Mouse (Mus musculus): Measurements from ENCODE around the gene Slc7a6.

Slc7a6 gene

DNA sequence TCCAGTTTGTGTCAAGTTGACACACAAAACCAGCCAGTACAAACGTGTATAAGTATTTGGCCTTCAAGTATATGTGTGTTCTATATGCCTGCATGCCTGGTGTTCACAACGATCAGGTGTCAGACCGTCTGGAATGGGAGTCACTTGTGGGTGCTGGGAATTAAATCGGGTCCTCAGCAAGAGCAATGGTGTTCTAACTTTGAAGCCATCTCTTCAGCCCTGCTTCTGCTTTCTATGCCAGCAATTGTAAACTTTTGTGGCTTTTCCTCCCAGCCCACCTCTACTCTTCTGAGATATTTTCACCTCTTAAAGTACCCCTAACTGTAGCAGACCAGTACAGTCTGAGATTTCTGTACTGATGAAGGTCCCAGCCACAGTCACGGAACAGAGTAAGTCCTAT is 28.5 kb upstream of the Slc7a6 start:
- no peak for DNase-seq (ENCODE audit: low spot score in 2 of 2)

DNA sequence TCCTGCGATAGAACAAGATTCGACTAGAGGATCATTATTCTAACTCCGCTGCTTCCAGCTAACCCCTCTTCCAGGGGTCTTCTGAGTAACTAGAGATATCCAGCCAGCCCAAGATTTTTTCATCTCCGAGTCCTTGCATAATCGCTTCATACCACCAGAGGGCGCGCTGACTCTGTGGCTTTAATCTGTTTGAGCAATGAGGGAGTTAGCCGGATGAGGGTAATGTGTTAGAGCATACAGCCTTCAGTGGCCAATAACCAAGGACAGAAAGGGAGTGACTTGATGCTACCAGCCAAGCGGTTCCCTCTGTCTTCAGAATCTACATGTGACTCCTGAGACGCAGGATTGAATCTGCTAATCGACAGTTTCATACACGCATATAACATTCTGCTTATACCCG is 27.9 kb upstream of the Slc7a6 start:
- DNase-seq (ENCODE audit: low spot score in 2 of 2) = peak; percentile 46 to 90

DNA sequence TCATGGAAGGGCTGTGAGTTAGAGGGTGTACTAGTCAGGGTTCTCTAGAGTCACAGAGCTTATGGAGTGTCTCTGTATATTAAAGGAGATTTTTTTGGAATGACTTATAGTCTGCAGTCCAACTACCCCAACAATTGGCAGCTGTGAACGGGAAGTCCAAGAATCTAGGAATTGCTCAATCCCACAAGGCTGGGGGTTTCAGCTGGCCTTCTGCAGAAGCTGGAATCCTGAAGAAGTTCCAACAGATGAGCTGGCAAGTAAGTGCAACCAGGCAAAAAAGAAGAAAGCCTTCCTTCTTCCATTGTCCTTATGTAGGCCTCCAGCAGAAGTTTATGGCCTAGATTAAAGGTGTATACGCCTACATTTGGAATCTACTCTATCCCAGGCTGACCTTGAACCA is 23.3 kb upstream of the Slc7a6 start:
- DNase-seq (ENCODE audit: low spot score in 2 of 2) = no peak

DNA sequence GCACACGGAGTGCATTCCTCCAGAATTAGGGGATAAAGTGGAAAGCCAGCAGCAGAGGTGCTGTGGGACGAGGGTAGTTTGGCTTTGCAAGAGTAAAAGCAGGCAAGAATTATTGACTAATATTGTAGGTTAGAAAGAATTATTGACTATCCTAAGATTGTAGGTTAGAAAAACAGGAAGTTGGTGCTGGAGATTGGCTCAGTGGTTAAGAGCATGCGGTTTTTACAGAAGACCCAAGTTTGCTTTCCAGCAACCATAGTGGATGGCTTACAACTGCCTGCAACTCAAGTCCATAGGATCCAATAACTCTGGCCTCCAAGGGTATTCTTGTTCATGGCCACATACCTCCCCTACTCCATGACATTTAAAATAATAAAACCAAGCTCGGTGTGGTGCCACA is 22.6 kb upstream of the Slc7a6 start:
- no peak for DNase-seq (ENCODE audit: low spot score in 2 of 2)

DNA sequence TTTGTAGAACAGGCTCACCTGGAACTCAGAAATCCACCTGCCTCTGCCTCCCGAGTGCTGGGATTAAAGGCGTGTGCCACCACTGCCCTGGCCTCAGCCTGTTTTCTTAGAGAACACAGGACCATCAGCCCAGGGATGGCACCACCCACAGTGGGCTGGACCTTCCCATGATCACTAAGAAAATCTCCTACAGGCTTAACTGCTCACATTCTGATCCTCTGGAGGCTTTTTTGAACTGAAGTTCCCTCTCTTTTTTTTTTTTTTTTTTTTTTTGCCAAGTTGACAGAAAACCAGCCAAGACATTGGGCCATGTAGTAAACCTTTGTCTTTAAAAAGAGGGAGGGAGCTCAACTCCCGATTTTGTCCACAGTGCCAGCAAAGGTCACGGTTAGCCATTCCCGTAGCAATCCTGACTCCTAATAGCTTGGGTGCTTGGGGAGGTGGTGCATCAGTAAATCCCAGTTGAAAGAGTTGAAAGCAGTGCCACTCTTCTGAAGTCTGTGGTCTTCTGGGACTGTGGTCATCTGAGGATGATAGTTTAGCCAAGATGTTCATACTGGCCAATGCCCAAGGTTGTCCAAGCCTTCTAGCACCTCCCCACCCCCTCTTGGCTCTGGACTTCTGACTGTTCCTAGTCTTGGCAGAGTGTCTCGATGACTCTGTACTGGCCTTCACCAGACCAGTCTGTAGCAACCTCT is 20.6 kb upstream of the Slc7a6 start:
- DNase-seq (ENCODE audit: low spot score in 2 of 2) = no peak

DNA sequence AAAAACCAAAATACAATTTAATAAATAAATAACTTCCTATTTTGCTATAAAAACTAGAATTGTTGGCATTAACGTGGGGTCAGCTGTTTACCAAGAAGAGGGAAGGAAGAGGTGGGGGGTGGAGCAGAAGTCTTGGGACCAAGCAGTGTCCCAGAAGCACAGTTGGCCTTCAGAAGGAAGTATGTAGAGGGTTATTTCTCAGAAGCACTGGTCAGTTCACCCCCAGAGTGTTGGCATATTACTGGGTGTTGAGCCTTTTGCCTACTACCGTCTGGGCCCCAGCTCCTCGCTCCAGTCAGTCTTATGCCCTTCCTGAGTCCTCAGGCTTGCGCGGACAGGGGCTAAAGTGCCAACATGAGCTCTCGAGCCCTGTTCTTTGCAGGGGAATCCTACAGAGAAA is 19.6 kb upstream of the Slc7a6 start:
- DNase-seq (ENCODE audit: low spot score in 2 of 2) = no peak

DNA sequence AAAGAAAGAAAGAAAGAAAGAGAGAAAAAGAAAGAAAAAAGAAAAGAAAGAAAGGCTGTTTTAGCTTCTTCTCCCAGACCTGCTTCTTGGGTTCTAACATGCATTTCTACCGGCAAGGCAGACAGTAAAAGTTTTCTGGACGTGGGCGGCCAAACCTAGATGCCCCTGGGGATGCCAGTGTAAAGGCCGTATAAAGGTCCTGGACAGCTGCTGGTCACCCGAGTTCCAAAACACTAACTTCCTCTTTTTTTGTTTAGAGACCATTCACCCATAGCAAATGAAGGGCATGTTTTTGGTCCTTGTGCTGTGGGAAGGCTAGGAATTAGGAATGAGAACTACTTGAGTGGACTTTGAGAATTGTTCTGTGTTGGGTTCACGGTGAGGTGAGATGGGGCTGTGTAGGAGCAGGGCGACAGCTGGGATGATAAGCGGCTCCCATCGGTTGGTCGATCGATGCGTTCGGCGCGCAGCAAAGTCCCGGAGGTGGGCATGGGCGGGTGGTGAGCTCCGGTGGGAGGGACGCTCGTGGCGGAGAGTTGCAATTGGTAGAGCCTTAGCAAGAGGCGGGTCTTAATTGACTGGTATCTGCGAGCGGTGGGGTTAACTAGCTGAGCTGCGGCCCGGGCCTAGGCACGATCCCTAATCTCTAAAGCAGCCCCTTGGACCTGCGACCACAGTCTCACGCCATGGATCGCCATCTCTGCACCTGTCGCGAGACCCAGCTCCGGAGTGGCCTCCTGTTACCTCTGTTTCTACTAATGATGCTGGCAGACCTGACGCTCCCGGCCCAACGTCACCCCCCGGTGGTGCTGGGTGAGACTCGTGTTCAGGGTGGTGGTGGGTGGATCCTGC is 18.6 kb upstream of the Slc7a6 start, which contains the start of gene Pla2g15:
Gene Pla2g15 (plus strand): TSS at position 599 of the 852 bp plus-strand sequence.
- peak; percentile 85 to 95 for DNase-seq (ENCODE audit: low spot score in 2 of 2)

DNA sequence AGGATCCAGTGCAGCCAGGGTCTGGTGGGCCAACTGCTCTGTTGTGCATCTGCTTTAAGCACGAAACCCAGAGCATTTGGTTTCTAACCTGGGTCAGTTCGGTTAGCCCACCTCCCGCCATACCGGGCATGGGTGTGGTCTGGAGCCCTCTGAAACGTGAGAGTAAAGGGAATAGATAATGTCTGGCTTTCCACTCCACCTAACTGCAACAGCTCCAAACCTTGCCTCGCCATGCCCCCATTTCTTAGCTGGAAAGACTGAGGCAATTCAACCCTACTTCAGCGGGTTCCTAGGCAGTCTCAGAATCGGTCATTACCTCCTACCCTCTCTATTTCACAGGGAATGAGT is 18.0 kb upstream of the Slc7a6 start:
- no peak for DNase-seq (ENCODE audit: low spot score in 2 of 2)

DNA sequence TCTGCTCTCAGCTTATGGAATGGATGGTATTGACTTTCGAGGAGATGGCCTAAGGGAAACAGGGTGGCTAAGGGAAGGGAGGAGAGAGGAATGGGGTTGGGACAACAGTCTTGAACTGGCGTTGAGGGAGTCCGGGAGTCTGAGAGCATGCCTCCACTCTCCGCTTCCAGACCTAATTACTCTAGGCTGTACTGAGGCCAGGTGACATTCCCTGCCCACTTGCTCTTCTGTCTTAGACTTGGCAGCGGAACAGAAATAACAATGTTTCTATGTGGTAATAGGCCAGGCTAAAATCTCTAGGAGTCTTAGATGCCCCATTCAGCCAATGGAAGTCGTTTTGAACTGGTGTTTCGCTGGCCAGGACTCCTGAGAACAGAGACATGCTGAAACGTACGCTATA is 17.6 kb upstream of the Slc7a6 start:
- DNase-seq (ENCODE audit: low spot score in 2 of 2) = no peak

DNA sequence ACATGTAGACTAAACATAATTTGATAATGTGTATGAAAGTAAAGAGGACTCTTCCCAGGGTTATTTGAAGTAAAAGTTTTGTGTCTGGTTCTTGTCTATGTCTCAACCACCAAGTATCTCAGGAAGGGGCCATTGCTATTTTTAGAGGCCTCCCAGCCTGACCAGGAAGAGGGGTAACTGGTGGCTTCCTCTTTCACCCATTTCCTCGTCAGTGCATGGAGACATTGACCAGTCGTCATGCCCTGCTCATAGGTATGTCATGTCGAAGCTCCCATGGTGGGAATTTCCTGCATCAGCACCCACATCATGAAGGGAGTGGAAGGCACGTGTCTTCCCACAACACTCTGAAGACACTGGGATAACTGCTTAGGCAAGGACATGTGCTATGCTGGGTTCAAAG is 15.8 kb upstream of the Slc7a6 start:
- no peak for DNase-seq (ENCODE audit: low spot score in 2 of 2)

DNA sequence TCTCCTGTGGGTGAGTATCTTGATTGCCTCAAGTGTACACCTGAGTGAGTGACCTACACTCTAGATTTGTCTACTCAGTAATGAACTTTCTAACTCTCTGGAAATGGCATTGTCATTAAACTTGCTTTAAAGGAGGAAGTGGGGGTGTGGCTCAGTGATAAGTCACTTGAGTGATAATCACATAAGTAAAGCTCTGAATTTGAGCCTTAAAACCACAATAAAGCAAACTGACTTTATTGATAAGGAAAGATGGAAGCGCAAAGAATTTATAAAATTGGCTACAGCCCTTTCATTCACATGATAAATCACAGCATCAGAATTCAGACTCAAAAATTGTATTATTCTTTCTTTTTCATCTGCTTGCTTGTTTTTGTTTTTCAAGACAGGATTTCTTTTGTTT is 11.2 kb upstream of the Slc7a6 start:
- DNase-seq (ENCODE audit: low spot score in 2 of 2) = no peak

DNA sequence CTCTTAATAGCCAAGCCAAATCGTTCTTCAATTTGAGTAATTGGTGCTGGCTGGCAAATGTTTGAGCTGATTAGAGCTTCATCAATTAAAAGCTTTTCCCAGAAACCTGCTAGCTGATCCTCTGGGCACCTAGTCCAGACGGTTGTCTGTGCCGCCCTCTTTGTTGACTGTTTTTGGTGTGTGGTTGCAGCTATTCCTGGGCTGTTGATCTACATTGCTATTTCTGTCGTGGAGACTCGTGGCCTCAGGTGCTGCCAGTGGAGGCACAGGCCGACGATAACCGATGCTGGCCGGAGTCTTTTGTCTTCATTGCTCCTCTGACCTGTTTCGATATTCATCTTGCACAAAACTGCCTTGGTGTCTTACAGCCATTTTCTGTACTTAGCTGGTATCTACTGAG is 10.3 kb upstream of the Slc7a6 start:
- no peak for DNase-seq (ENCODE audit: low spot score in 2 of 2)

DNA sequence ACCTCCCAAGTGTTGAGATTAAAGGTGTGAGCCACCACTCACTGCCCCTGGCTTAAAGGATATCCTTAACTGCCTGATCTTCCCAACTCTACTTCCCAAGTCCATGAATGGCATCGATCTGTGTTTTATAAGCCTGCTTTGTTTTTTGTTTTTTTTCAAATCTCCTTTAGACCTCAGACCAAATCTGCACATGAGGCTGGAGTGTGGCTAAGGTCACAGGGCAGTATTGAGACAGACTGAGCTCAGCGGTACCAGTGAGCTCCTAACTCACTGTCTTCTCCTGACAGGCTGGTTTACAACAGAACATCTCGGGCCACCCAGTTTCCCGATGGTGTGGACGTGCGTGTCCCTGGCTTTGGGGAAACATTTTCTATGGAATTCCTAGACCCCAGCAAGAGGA is 8.8 kb upstream of the Slc7a6 start:
- DNase-seq (ENCODE audit: low spot score in 2 of 2) = no peak

DNA sequence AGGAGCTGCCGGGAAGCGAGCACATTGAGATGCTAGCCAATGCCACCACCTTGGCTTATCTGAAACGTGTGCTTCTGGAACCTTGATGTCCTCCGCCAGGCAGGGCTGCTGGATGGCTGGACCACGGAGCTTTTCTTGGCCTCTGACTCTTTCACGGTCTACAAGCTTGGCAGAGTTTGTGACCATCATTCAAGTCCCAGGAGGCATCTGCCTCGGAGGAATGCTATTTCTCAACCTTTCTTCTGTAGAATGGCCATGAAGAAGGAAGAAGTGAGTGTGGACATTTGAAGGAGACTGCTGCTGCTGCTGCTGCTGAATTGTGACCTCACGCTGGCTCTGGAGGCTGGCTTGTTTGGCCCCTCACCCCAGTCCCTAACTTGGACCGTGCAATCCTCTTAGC is 5.4 kb upstream of the Slc7a6 start:
- DNase-seq (ENCODE audit: low spot score in 2 of 2) = no peak

DNA sequence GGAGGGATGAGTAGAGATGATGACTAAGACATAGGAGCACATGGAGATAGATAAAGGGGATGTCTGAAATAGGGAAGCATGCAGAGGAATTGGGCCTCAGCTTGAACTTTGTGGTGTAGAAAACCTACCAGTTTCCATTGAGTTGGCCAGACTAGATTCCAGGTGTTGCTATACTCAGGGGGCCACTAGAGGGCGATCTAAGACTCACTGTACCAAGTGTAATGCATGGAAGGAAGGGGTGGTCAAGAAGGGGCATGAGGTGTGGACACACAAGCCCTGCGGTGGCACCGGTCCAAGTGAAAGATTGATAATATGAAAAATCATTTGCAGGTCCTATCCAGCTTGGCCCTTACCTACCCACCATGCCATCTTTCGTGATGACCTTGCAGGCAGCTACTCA is 3.2 kb upstream of the Slc7a6 start:
- DNase-seq (ENCODE audit: low spot score in 2 of 2) = peak in 1 of 2 experiments; percentile 84

DNA sequence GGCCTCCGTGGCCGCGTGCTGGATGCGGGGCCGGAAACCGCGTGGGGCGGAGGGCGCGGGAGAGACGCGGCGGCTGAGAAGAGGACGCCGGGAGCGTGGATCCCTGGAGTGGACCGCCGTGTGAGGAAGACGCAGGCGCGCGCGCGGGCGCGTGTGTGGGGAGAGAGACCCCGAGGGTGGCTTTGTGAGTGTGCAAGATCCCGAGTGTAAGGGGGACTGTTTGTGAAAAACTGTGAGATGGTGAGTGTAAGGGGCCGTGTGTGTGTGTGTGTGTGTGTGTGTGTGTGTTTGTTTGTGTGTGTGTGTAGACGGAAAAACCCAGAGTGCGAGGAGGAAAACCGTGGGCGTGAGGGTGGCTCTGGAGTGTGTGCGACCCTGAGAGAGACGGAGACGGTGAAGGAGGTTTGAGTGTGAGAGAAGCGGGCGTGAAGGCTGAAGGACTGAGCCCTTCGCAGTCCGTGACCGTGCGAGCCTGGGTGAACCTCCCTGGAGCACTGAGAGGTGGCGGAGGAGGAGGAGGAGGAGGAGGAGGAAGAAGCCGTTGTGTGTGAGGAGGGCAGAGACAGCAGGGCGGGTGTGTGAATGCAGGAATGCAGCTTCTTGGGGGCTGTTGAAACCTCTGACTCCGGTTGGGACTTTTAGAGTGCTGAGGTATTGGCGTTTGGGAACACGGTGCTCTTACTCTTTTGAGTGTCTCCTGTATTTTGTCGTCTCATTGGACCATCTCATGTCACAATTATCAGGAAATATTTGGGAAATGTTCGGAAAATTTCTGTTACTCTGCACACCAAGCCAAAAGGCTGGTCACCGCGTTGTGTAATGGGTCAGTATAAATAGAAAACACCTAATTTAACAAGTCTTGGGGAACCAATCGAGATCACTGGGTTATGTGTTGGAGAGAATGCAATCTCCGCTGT is 618 bp downstream of the Slc7a6 start:
- DNase-seq (ENCODE audit: low spot score in 2 of 2) = no peak

DNA sequence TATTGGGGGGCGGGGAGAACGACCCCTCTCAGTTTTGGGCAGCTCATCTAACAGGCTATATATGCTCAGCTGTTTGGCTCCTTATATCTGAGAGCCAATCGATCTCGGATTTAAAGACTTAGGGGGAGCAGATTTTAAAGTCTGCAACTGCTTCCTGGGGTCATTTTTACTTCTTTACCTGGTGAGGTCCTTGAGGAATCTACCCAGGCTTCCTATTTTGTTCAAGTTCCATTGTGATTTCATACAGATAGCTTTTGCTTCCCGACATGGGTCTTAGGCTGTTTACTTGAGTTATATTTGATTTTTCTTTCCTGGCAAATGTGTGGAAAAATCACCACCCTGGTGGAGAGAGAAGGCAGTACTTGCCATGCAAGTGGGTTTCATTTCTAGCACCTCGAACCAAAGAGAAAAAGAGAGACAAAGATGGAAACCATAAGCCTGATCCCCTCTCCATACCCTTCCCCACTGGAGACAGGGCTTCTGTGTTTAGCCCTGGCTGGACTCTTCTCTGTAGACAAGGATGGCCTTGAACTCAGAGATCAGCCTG is 1.4 kb downstream of the Slc7a6 start:
- DNase-seq (ENCODE audit: low spot score in 2 of 2) = no peak

DNA sequence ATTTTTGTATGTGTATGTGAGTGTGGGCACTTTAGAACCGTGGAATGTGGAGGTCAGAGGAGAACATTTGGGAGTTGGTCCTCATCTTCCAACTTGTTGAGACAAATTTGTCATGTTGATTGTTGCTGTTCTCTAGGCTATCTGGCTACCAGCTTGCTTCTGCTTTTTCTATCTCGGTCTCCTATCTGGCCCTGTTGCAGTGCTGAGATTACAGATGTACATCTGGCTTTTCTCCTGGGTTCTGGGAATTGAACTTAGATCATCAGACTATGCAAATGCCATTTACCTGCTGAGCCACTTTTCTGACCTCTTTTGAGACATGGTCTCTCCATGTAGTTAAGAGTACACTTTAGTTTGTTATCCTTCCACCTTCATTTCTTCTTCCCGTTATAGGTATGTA is 4.9 kb downstream of the Slc7a6 start:
- no peak for DNase-seq (ENCODE audit: low spot score in 2 of 2)

DNA sequence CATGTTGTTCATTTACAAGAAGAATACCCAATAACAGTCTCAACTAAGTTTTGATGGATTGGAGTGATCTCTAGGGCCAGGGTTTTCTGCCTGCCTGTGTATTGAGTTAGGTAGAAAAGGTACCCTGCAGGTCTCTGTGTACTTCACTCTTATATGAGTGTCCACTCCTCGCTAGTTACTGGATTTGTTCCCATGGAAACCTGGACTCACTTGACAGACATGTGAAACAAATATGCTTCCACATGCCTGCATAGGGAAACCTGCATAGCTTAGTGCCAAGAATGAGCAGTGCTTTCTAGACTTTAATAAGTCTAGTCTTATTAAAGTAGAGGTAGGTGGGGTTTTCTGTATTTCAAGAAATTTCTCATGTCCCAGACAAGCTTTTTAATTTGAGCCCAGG is 8.2 kb downstream of the Slc7a6 start:
- no peak for DNase-seq (ENCODE audit: low spot score in 2 of 2)

DNA sequence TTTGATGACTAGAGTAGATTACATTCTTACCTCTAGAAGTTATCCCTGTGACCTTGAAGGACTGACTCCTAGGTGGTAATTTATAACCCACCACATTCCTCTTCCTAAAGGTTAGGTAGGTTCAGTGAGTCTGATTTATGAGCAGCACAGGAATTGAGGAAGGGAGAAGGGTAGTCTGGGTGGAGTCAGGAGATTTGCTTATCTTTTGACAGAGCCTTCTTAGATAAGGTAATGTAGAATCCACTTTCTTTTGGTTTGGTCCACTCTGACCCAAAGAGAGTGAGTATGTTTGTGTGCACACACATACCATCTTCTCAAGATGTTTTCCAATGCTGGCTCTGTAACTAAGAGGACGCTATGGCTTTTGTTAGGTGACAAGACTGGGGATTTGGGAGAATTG is 8.9 kb downstream of the Slc7a6 start:
- no peak for DNase-seq (ENCODE audit: low spot score in 2 of 2)

DNA sequence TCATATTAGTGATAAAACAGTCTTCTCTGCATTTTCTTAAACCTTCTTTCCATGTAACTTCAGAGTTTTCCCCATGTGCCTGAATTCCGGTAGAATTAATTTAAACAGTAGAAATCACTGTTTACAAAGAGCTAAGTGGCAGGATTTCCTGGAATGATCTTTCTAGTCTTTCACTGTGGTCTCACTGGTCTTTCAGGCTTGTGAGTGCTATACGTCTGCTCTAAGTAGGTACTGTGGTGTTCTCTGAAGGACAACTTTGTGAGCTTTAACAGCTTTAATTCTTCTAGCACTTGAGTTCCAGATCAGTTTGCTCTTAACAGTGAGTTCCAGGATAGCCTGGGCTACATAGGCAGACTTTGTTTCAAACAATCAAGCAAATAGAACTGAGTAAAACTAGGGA is 9.8 kb downstream of the Slc7a6 start:
- DNase-seq (ENCODE audit: low spot score in 2 of 2) = no peak

DNA sequence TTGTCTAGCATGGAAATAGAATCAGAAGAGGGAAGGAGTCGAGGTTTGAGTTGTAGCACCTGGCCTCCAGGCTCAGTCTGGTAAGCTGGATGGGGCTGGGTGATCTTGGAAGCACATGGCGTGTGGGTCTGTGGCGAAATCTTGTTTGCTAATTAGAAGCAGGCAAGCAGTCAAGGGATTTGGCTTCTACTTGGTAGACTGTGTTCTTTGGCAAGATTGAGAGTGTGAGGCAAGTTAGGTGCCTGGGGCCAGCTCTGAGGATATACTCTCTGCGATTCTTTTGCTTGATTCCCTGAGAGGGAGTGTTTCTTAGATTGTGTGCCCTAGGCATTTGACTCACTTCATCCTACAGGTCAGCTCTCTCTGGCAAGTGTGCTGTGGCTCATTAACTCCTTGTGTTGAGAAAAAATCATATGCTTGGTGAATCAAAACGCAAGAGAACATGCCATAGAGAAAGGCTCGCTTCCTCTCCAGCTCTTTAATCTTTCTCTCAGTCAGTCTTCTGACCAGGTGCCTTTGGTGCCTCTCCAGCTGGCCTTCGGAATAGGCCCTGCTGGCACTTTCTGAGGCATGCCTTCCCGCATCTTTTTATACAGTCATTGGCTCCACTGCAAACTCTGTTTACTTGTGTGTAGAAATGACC is 17.1 kb downstream of the Slc7a6 start:
- DNase-seq (ENCODE audit: low spot score in 2 of 2) = peak in 1 of 2 experiments; percentile 43

Measured in left cerebral cortex, adult 9 months (tissue).